Mouse (Mus musculus) central nervous system, embryonic 18 days (tissue): ENCODE results near the gene Plekha1. TPM values are rescaled to one million over a fixed set of nuclear protein-coding genes. Genes with fewer than 3 reads are reported as not detected.

Source experiments
- polyA plus RNA-seq: library from polyadenylated mRNA; depleted of rRNA; stranded (reverse); fragments of >200 nt; gene quantifications from 2 replicates; pipeline ENCODE4 v1.2.3, GENCODE M21; 2012; rRNA removed

Gene Plekha1
- 217 and 219 TPM in 2 replicates for polyA plus RNA-seq

GRCm38 (mm10) chr7:130865613-130866591 lies at the start of gene Plekha1:
TSS of gene Plekha1 (plus strand) at chr7:130865756.

GRCm38 (mm10) chr7:130935793-130936471 lies 70.4 kb downstream of the Plekha1 start, which contains the start of gene Htra1:
TSS of gene Htra1 (plus strand) at chr7:130936111.

Other genes with a start within 250 kb of the Plekha1 start
- gene Btbd16, start 91.7 kb upstream of the Plekha1 start, polyA plus RNA-seq: 0.20 and 0.23 TPM in 2 replicates
- gene Htra1, start 70.4 kb downstream of the Plekha1 start, polyA plus RNA-seq: 25.0 and 37.0 TPM in 2 replicates
- 0.01 and 0.03 TPM in 2 replicates for gene Dmbt1, start 166.3 kb downstream of the Plekha1 start, polyA plus RNA-seq